Mouse (Mus musculus) heart, adult 2 months (tissue): ENCODE measurements at regions not wholly inside any gene's neighbourhood (a gene's known extent, or its start where the extent isn't known, plus 50 kb on each side); places are given as distances from the start of the nearest gene placed in this dataset.

Experiments used
- CTCF ChIP-seq: fragments of 200-600 bp; IDR thresholded peaks from 2 replicates; pipeline ENCODE4 v1.8.1; 2022; ENCODE audit warnings: antibody characterized with exemption, mild to moderate bottlenecking, moderate library complexity
- EP300 ChIP-seq: fragments of 200-500 bp; IDR thresholded peaks from 2 replicates; pipeline ENCODE4 v1.6.1; 2011; ENCODE audit warnings: low read depth, low read length, control low read depth; ENCODE audit not compliant: insufficient read depth
- POLR2A ChIP-seq: fragments of 200-500 bp; IDR thresholded peaks from 2 replicates; pipeline ENCODE4 v1.6.1; 2011; ENCODE audit warnings: mild to moderate bottlenecking, low read depth, low read length, control low read depth; ENCODE audit not compliant: insufficient read depth

- no peak for TF ChIP-seq POLR2A
- no peak for TF ChIP-seq CTCF
- TF ChIP-seq EP300 = 0 out of 2 replicates have a peak, but pooled peaks have one; percentile 21
Measured at GRCm38 (mm10) chr16:25049928-25050510, 236.6 kb upstream of the Tprg start.
